Mouse (Mus musculus): ENCODE results near the gene Ppp1r15a.
"Not testable (repeated sequence)": the region's sequence is repeated elsewhere in the genome, so short reads cannot be mapped to it uniquely, and the experiment has no call there.

Gene Ppp1r15a

DNA sequence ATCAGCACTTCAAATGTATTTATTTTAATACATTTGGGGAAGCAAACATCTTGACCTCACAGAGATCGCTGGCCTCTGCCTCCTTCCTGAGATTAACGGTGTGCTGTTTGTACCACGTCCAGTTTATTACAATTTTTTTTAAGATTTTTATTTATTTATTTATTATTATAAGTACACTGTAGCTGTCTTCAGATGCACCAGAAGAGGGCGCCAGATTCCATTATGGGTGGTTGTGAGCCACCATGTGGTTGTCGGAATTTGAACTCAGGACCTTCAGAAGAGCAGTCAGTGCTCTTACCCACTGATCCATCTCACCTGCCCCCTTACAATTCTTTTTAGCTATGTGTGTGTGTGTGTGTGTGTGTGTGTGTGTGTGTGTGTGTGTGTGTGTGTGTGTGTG is 9.2 kb downstream of the Ppp1r15a start:
- DNase-seq: not testable (repeated sequence)

DNA sequence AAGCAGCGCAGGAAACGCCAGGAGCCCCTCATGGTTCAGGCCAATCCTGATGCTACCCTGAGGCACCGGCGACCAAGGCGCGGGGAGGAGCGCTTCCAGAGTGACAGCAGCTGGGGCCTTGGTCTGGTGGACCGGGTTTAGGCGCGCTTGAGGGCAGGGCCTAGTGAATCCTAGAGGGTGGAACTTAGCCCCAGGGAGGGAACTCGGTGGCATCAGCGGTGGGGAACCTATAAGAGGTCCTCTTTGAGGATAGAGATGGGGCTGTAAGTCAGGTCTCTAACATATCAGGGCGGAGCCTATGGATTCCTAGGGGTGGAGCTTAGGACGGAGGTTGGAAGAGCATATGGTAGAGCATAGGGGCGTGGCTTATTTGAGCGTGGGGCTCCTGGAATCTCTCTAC is 10.6 kb downstream of the Ppp1r15a start:
- no peak for DNase-seq

DNA sequence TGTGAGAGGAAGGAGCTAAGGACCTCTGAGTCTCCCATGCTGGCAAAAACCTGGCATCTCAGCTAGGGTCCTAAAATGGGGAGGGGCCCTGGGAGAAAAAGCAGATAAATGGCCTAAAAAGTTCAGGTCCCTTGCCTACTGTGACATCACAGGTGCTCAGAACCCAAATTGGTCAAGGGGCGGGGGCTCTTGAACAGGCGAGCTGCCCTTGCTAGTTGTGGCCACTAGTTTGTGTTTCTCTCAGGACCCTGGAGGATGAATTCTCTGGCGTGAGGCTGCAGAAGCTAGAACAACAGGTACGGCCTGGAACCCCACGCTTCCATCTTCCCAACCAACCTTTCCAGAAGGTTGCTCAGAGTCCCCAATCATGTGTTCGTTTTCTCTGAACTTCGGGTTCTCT is 11.7 kb downstream of the Ppp1r15a start:
- no peak for DNase-seq

- peak; percentile 96 for DNase-seq
Observed at GRCm38 (mm10) chr7:45509912-45510787, 15.9 kb downstream of the Ppp1r15a start, which contains the start of gene Nucb1. Gene Nucb1, minus strand, starts transcription at chr7:45510406.

- DNase-seq: no peak
Observed at GRCm38 (mm10) chr7:45509181-45509882, 16.7 kb downstream of the Ppp1r15a start.

DNA sequence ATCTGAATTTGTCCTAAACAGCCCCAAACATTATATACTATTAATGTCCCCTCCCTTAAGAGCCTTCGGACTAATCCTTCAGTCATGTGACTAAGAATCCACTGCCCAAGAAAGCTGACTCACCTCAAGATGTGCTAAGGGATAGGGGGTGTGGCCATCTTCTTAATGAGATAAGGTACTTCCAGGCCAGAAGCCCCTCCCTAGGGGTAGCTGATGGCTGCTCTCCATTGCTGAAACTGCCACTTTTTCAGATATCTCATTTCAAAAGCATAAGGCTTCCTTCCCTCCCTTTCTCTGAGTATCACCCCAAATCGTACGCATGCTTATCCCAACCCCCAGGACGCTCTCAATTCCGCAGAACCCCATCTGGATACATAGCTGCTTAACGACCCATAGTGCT is 17.5 kb downstream of the Ppp1r15a start:
- no peak for DNase-seq

- DNase-seq: peak in 1 of 2 experiments; percentile 60
Observed at GRCm38 (mm10) chr7:45507583-45507982, 18.5 kb downstream of the Ppp1r15a start.

DNA sequence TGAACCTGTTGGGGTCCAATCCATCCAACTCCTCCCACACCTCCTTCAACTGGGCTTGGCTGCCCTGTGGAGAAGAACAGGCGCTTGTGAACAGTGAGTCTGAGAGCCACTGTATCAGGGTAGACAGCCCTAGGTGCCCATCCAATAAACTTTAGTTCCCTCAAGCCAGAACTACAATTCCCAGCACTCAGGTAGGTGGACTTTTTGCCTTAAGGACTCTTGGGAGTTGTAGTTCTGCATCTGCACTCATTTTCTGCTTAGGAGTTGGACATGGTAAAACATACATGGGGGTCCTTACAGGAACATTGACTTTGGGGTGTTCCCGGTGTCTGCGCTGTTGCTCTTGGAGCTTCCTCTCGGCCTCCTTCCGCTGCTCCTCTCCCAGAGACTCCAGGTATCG is 27.6 kb downstream of the Ppp1r15a start:
- DNase-seq: no peak

- DNase-seq: no peak
Observed at GRCm38 (mm10) chr7:45494548-45494947, 31.5 kb downstream of the Ppp1r15a start.

DNA sequence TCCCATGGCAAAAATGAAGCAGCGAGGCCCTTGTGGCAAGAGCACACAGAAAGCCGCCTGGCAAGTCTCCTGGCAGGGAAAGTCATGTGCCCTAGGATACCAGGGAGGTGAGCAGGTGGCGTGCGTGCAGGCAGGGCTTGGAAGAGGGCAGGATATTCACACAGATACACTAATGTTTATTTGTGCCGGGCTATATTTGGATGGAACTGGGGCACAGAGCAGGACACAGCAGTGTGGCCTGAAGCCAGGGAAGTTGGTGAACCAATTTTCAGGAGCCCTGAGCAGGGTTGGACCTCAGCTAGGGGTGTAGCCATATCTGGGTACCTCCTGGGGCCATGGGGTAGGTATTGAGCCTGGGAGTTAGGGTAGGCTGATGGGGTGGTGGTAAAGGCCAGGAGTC is 33.1 kb downstream of the Ppp1r15a start:
- no peak for DNase-seq

DNA sequence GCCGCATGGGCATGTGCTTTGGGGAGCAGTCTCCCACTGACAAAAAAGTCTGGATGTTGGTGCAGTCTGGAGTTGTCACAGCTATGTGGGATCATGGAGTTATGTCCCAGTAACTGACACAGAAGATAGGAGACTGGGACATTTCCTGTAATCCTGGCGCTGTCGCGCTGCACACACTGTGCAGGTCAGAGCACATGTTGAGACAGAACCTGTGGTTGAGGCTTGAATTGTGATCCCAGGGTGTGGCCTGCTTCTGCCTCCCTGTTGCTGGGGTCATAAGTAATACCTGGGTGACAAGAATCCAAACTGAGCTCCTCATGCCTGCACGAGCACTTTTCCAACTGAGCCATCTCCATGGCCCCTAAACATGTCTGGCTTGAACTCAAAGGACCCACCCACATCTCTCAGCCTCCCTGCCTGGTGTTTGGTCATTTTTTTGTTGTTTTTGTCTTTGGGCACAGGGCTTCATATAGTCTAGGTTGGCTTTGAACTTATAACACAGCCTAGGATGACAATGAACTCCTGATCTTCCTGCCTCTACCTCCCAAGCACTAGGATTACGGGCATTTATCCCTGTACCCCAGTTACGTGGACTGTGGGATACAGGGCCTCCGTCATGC is 33.7 kb downstream of the Ppp1r15a start:
- DNase-seq: no peak

GRCm38 (mm10) chr7:45491264-45491663 is 34.8 kb downstream of the Ppp1r15a start:
- peak; percentile 61 to 71 for DNase-seq

GRCm38 (mm10) chr7:45490822-45491221 is 35.2 kb downstream of the Ppp1r15a start:
- DNase-seq: no peak

DNA sequence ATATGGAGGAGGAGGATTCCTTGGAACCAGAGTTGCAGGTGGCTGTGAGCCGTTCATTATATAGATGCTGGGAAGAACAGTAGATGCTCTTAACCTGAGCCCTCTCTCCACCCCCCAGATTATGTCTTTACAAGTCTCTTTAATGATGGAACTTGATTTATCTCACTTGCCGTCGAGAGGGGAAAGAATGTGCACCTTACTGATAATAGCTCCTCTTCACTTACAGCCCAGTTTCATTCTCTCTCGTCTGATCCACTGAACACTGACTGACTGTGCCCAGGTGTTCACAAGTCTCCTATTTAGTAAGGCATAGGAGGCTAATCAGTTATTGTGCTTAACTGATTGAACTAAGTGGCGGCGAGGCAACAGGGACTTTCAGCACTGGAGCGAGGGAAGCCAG is 36.5 kb downstream of the Ppp1r15a start:
- no peak for DNase-seq

- DNase-seq: peak; percentile 73 to 82
Observed at GRCm38 (mm10) chr7:45488293-45489204, 37.5 kb downstream of the Ppp1r15a start, which contains the start of gene Dhdh. Gene Dhdh, minus strand, starts transcription at chr7:45488805.

DNA sequence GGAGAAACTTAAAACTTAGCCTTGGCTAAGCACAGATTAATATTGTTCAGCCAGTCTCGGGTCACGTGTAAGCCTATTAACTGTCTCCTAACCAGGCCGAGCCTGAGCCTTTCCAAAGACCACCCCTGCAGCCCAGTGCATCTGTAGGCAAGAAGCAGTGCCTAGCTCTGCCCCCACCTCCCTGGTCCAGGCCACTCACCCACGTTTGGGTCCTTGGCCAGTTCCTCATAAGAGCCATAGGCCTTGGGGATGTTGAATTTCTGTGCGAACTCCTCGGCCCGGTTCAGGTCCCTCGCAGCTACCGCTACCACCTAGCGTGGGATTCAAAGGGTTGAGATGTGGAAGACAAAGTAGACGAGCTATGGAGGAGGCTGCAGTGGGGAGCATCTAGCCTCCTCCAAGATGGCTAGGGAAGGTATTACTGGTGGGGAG is 38.2 kb downstream of the Ppp1r15a start:
- no peak for DNase-seq

DNA sequence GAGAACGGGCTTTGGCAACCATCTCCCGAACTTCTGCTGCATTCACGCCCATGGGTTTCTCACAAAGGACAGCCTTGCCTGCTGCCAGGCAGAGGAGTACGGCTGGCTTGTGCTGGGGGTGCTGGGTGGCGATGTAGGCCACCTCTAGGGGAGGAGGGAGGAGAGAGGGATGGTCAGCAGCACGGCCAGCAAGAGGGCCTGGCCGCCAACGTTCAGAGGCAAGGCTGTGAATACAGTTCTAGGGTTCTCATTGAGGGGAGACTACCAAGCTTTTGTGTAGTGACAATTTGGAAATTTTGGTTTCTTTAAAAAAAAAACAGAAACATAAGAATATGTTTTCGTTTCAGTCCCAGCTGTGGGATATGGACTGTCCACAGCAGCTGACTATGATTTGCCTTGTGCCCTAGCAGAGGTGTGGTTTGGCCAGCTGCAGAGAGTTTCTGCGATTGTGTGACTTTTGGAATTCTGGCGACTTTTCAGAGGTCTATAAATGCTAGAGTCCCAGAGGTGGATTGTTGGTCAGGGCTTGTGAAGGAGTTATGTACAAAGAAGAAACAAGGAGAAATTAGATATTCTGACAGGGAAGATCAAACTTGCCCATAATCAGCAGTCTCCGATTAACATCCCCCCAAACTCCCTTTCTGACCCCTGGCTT is 39.2 kb downstream of the Ppp1r15a start, which contains the start of gene Gm45808:
Gene Gm45808, minus strand, starts transcription at position 51 of the 655 bp plus-strand sequence.
- no peak for DNase-seq

DNA sequence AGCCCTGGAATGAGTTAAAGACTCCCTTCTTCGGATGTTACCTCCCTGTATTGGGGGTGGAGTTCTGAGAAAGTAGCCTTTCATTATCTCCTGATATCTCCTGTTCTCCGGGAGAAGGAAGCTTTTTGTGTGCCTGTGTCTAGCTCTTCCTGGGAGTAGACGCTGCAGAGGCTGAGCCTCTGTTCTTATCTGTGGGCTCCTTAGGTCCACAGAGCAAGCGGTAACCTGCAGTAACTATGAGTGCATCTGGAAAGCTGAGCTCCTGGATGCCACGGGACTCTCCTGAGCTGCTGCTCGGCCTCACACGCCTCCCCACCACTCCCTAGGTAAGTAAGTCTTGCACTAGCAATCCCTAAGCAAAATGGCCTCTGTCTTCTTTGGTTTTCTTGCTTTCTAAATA is 39.9 kb downstream of the Ppp1r15a start:
- no peak for DNase-seq

DNA sequence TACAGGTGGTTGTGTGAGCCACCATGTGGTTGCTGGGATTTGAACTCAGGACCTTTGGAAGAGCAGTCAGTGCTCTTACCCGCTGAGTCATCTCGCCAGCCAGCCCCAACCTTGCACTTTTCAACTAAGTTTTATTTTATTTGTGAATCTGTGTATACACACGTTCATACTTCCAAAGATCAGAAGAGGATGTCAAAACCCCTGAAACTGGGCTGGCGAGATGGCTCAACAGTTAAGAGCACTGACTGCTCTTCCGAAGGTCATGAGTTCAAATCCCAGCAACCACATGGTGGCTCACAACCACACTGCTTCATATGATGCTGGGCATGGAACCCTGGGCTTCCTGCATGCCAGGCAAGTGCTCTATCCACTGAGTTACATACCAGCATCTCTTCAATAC is 41.1 kb downstream of the Ppp1r15a start:
- not testable (repeated sequence) for DNase-seq

- no peak for DNase-seq
Observed at GRCm38 (mm10) chr7:45482166-45482565, 43.9 kb downstream of the Ppp1r15a start.

DNA sequence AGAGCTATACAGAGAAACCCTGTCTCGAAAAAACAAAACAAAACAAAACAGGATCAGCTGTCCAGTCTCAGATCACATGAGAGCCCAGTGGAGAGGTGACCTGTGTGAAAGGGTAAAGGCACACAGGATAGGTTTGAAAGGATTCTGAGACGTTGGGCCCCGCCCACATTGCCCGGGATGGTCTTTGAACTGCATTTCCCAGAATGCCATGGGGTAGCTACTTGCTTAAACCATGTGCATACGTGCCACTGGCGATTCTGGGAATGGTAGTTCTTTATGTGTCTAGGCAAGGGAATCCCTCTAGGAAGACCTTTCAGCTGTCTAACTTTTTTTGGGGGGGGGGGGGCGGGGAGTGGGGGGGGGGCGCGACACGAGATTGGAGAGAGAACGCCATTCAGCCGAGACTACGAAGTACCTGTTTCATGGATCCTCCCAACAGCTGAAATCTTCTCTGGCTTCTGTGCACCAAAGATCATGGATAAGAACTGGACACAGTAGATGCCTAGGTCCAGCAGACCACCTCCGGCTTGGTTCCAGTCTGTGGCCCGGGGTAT is 44.6 kb downstream of the Ppp1r15a start, which contains the start of gene Tulp2:
Gene Tulp2, plus strand, starts transcription at position 504 of the 554 bp plus-strand sequence.
- DNase-seq: peak; percentile 84 to 86

Data from kidney, postnatal 36 days (tissue).